In the genomic region with DNA sequence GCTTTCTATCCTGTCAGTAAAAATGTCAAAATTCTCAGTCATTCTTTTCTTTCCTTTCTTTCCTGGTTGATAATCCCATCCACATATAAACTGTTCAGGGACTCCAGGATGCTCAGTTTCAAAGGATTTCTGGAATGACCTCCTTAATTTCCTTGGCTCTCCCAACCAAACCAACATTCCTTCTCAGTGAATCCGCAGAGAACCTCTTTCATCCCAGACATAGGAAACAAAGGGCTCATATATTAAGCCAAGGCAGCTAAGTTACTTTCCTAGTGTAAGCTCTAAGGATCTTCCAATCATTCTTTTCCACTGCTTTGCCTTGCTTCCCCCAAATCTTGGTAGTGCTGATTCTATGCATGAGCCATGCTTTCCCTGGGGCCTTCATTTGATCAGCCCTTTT, we compare ENCODE assay signal across 27 mouse cellular contexts.
A peak's percentile ranks its signal among the peaks of the same experiment; 100 is the strongest.
DNase-seq lines count a peak whose midpoint lies in the region; ATAC-seq and TF ChIP-seq lines count a peak whose summit lies in the region.
"Had no signal": no experiment of that assay in that cellular context is flagged by ENCODE, and none has a peak within 500 bp of the region (broad histone marks: within the 10 kb centered on the region; RNA-seq: fewer than 3 reads in every experiment).

No protein-coding gene starts in this region.

- H3K4me1 ChIP-seq in heart, adult 2 months (ENCODE audit: control insufficient read depth, insufficient read depth, low read length), result no peaks in the 10 kb centered on the region
- no peaks in the 10 kb centered on the region for H3K4me1 ChIP-seq in kidney, postnatal 0 days (replicated peaks; ENCODE audit: insufficient read depth, low read length)
- H3K4me1 ChIP-seq in stomach, embryonic 15.5 days, result no peaks in the 10 kb centered on the region
- H3K4me1 ChIP-seq: forebrain, embryonic 12.5 days; hindbrain, embryonic 13.5 days had no signal

- no peaks in the 10 kb centered on the region; the same call in 1 of the 2 replicates for H3K36me3 ChIP-seq in heart, adult 2 months (ENCODE audit: control insufficient read depth, insufficient read depth, low read length)
- H3K36me3 ChIP-seq in kidney, postnatal 0 days (ENCODE audit: insufficient read depth, low read length), result no peaks in the 10 kb centered on the region
- no peaks in the 10 kb centered on the region for H3K36me3 ChIP-seq in stomach, embryonic 15.5 days
- H3K36me3 ChIP-seq: embryonic facial prominence, embryonic 12.5 days; forebrain, embryonic 12.5 days; heart, embryonic 12.5 days; hindbrain, embryonic 13.5 days had no signal

- no peak overlapping the region for H3K4me3 ChIP-seq in heart, adult 2 months
- no peak overlapping the region for H3K4me3 ChIP-seq in kidney, postnatal 0 days (replicated peaks; ENCODE audit: low read depth, low read length)
- H3K4me3 ChIP-seq in stomach, embryonic 15.5 days (replicated peaks), result no peak overlapping the region
- H3K4me3 ChIP-seq: embryonic facial prominence, embryonic 12.5 days; erythroblast, embryonic 14.5 days; forebrain, embryonic 12.5 days; heart, embryonic 12.5 days; hindbrain, embryonic 13.5 days had no signal

- H3K9ac ChIP-seq in heart, adult 2 months (ENCODE audit: low read depth, low read length), result no peak overlapping the region
- H3K9ac ChIP-seq in kidney, postnatal 0 days (ENCODE audit: low read depth, low read length), result no peak overlapping the region
- no peak overlapping the region for H3K9ac ChIP-seq in stomach, embryonic 15.5 days
- H3K9ac ChIP-seq: embryonic facial prominence, embryonic 12.5 days; forebrain, embryonic 12.5 days; heart, embryonic 12.5 days; hindbrain, embryonic 13.5 days; liver, embryonic 14.5 days had no signal

- ATAC-seq in kidney, postnatal 0 days (replicated peaks; ENCODE audit: low FRiP score, low read depth), result no peak
- ATAC-seq in stomach, embryonic 15.5 days (ENCODE audit: insufficient read depth, low FRiP score, low read depth), result no peak
- ATAC-seq: midbrain, embryonic 16.5 days; Patski had no signal

- no peaks in the 10 kb centered on the region for H3K79me2 ChIP-seq in heart, adult 2 months (replicated peaks; ENCODE audit: control insufficient read depth, insufficient read depth, low read length)

- no peaks in the 10 kb centered on the region for H3K9me3 ChIP-seq in kidney, postnatal 0 days (replicated peaks; ENCODE audit: low read length)
- H3K9me3 ChIP-seq in stomach, embryonic 15.5 days, result no peaks in the 10 kb centered on the region
- H3K9me3 ChIP-seq: embryonic facial prominence, embryonic 12.5 days; forebrain, embryonic 12.5 days; heart, embryonic 12.5 days; hindbrain, embryonic 13.5 days had no signal

- DNase-seq in heart, adult 2 months, result no peak
- DNase-seq in heart, adult 8-10 months (ENCODE audit: low spot score), result no peak
- DNase-seq in kidney, postnatal 0 days (ENCODE audit: low spot score), result peak; percentile 53
- DNase-seq in kidney, adult 9 months, result no peak
- DNase-seq in Muller cell, postnatal 12 days (ENCODE audit: inconsistent ontology term), result peak; percentile 92
- DNase-seq in layer of hippocampus, postnatal 10 days (ENCODE audit: low spot score in 2 of 2), result no peak
- DNase-seq: adrenal gland, postnatal 14 days; cerebellum, adult 11 months; cerebellum, adult 9-10 months; cerebellum, postnatal 36 days; layer of hippocampus, postnatal 36 days; liver; lung, adult 2 months; right cerebral cortex, postnatal 25 days; spleen, adult 18-20 months; thymus, postnatal 14 days had no signal

- 64% methylated on average over 1 of the region's 1 CpGs for WGBS in heart, adult 2 months
- 65% methylated on average over 1 of the region's 1 CpGs for WGBS in kidney, postnatal 0 days
- 50% methylated on average over 1 of the region's 1 CpGs for WGBS in stomach, embryonic 15.5 days

- no peak for TF ChIP-seq POLR2A in heart, adult 2 months (IDR thresholded peaks at IDR 0.05; ENCODE audit: insufficient read depth, low read depth, low read length)

- intact Hi-C loops in heart, adult 2 months (cut with DNase I), result no loop called here

- H3K27ac ChIP-seq in heart, adult 2 months, result peak overlapping the region; percentile 44
- no peak overlapping the region for H3K27ac ChIP-seq in kidney, postnatal 0 days
- H3K27ac ChIP-seq in stomach, embryonic 15.5 days, result peak overlapping the region; percentile 59; the same call in 1 of the 2 replicates
- H3K27ac ChIP-seq: embryonic facial prominence, embryonic 12.5 days; forebrain, embryonic 12.5 days; hindbrain, embryonic 13.5 days; liver, embryonic 14.5 days had no signal

- no peak for TF ChIP-seq EP300 in heart, adult 2 months (IDR thresholded peaks at IDR 0.05; ENCODE audit: insufficient read depth, low read depth, low read length)

- TF ChIP-seq CTCF in heart, adult 2 months (IDR thresholded peaks at IDR 0.05), result no peak
- TF ChIP-seq CTCF in kidney, postnatal 0 days (IDR thresholded peaks at IDR 0.05; ENCODE audit: low read depth), result no peak

- H3K27me3 ChIP-seq in heart, adult 2 months (ENCODE audit: control insufficient read depth, insufficient read depth, low read length), result no peaks in the 10 kb centered on the region
- H3K27me3 ChIP-seq in kidney, postnatal 0 days (ENCODE audit: insufficient read depth, low read length), result no peaks in the 10 kb centered on the region
- H3K27me3 ChIP-seq in stomach, embryonic 15.5 days (replicated peaks), result no peaks in the 10 kb centered on the region
- H3K27me3 ChIP-seq: CH12.LX; embryonic facial prominence, embryonic 12.5 days; forebrain, embryonic 12.5 days; heart, embryonic 12.5 days; hindbrain, embryonic 13.5 days; Patski had no signal

- no peak overlapping the region for H3K4me2 ChIP-seq in kidney, postnatal 0 days (ENCODE audit: low read length)
- H3K4me2 ChIP-seq in stomach, embryonic 15.5 days, result no peak overlapping the region
- H3K4me2 ChIP-seq: embryonic facial prominence, embryonic 12.5 days; forebrain, embryonic 12.5 days; heart, embryonic 12.5 days; hindbrain, embryonic 13.5 days; midbrain, embryonic 11.5 days had no signal

Comparison
In these comparisons a context has a peak if more than half of its experiments do, and no peak if none do; other contexts are left out.
1. DNase-seq: peak in kidney, postnatal 0 days (single experiment) and Muller cell, postnatal 12 days (single experiment); none in heart, adult 2 months (0 of 2), heart, adult 8-10 months (single experiment), kidney, adult 9 months (single experiment) and layer of hippocampus, postnatal 10 days (0 of 2).